Mouse (Mus musculus) frontal cortex, postnatal 10 days (tissue): ENCODE results near the gene Ric3.

Experiments
- DNase-seq, 2 experiments: peaks; one replicate each; pipeline ENCODE4 v3.0.0; 2022; ENCODE audit warnings: low spot score in 2 of 2, mixed read lengths in 1 of 2

Gene Ric3

GRCm38 (mm10) chr7:109050831-109051230, 32.3 kb downstream of the Ric3 start:
- no peak for DNase-seq

- no peak for DNase-seq
Measured at GRCm38 (mm10) chr7:109045876-109046275, 37.3 kb downstream of the Ric3 start.

- no peak for DNase-seq
Measured at GRCm38 (mm10) chr7:109039445-109039844, 43.7 kb downstream of the Ric3 start.

GRCm38 (mm10) chr7:109038987-109039386, 44.1 kb downstream of the Ric3 start:
- no peak for DNase-seq

GRCm38 (mm10) chr7:109038121-109038735, 44.9 kb downstream of the Ric3 start:
- peak in 1 of 2 experiments; percentile 4 for DNase-seq

GRCm38 (mm10) chr7:109032054-109032453, 51.1 kb downstream of the Ric3 start:
- peak in 1 of 2 experiments; percentile 3 for DNase-seq

GRCm38 (mm10) chr7:109031331-109031730, 51.8 kb downstream of the Ric3 start:
- no peak for DNase-seq

- no peak for DNase-seq
Measured at GRCm38 (mm10) chr7:109029961-109030465, 53.1 kb downstream of the Ric3 start.

- DNase-seq, result no peak
Measured at GRCm38 (mm10) chr7:109028204-109028603, 54.9 kb downstream of the Ric3 start.

GRCm38 (mm10) chr7:109027721-109028120, 55.4 kb downstream of the Ric3 start:
- DNase-seq, result no peak

GRCm38 (mm10) chr7:109026976-109027375, 56.2 kb downstream of the Ric3 start:
- DNase-seq, result no peak

- DNase-seq, result no peak
Measured at GRCm38 (mm10) chr7:109025743-109026142, 57.4 kb downstream of the Ric3 start.

GRCm38 (mm10) chr7:109021428-109021827, 61.7 kb downstream of the Ric3 start:
- DNase-seq, result peak in 1 of 2 experiments; percentile 54

- no peak for DNase-seq
Measured at GRCm38 (mm10) chr7:109019243-109019642, 63.9 kb downstream of the Ric3 start.

- no peak for DNase-seq
Measured at GRCm38 (mm10) chr7:109016378-109016923, 66.7 kb downstream of the Ric3 start.

GRCm38 (mm10) chr7:109014851-109015250, 68.3 kb downstream of the Ric3 start:
- no peak for DNase-seq

GRCm38 (mm10) chr7:109012998-109013625, 70.0 kb downstream of the Ric3 start:
- no peak for DNase-seq

- DNase-seq, result no peak
Measured at GRCm38 (mm10) chr7:109012575-109012974, 70.6 kb downstream of the Ric3 start.

GRCm38 (mm10) chr7:109011596-109012180, 71.4 kb downstream of the Ric3 start:
- DNase-seq, result peak; percentile 51 to 76

- peak in 1 of 2 experiments; percentile 62 for DNase-seq
Measured at GRCm38 (mm10) chr7:109010720-109011595, 72.2 kb downstream of the Ric3 start.

GRCm38 (mm10) chr7:109009260-109009659, 73.9 kb downstream of the Ric3 start:
- DNase-seq, result no peak

- DNase-seq, result no peak
Measured at GRCm38 (mm10) chr7:109003653-109004052, 79.5 kb downstream of the Ric3 start.
